In the genomic region with DNA sequence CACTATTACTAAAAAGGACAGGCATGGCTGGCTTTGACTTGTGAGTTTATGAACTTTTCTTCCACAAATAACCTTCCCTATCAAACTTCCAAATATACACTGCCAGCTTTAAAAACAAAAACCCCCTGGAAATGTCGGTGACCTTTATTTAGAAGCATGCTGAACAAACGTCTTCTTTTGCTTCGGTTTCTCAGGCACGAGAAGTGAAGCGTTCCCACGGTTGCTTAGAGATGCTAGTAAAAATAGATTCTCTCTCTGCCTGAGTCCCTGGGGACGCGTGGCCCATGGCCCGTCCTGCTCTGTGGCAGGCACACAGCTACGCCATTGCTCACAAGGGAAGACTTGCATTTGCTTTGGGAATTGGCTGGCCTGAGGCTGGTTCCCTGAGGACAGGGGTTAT, we compare ENCODE assay signal across 8 mouse cellular contexts. TPM values are rescaled to one million over a fixed set of nuclear protein-coding genes. Genes with fewer than 3 reads are reported as not detected.
DNase-seq lines count a peak whose midpoint lies in the region; ATAC-seq and TF ChIP-seq lines count a peak whose summit lies in the region.

No protein-coding gene starts in this region.

- no peaks in the 10 kb centered on the region for H3K27me3 ChIP-seq in forebrain, embryonic 14.5 days (replicated peaks; ENCODE audit: control insufficient read depth, insufficient read depth, low read length)
- H3K27me3 ChIP-seq in lung, embryonic 14.5 days (ENCODE audit: insufficient read depth, low read length) = no peaks in the 10 kb centered on the region

- H3K4me2 ChIP-seq in forebrain, embryonic 14.5 days (ENCODE audit: low read length) = no peak overlapping the region
- no peak overlapping the region for H3K4me2 ChIP-seq in lung, embryonic 14.5 days

- no peak for TF ChIP-seq CTCF in lung, embryonic 14.5 days (IDR thresholded peaks at IDR 0.05; ENCODE audit: low read depth)

- DNase-seq in left cerebral cortex, postnatal 10 days (ENCODE audit: extremely low spot score in 1 of 2, low spot score in 2 of 2) = peak; percentile 36 to 78
- no peak for DNase-seq in left cerebral cortex, adult 18-20 months (ENCODE audit: low spot score in 2 of 2)
- DNase-seq in forebrain, embryonic 14.5 days (ENCODE audit: low spot score) = peak; percentile 41
- peak; percentile 45 to 56 for DNase-seq in heart, postnatal 36 days
- peak; percentile 32 for DNase-seq in lung, embryonic 14.5 days
- peak; percentile 69 to 73 for DNase-seq in spleen, adult 18-20 months
- DNase-seq in yolk sac, embryonic 10.5 days (ENCODE audit: low spot score) = no peak
- no peak for DNase-seq in cerebellum, postnatal 36 days

- intact Hi-C loops in left cerebral cortex, postnatal 10 days (cut with DNase I) = no loop called here
- intact Hi-C loops in heart, postnatal 36 days (cut with DNase I) = no loop called here

- peak overlapping the region; percentile 61; the same call in 1 of the 2 replicates for H3K27ac ChIP-seq in forebrain, embryonic 14.5 days (ENCODE audit: low read depth, low read length)
- H3K27ac ChIP-seq in lung, embryonic 14.5 days (ENCODE audit: low read depth) = no peak overlapping the region

- no peak overlapping the region for H3K9ac ChIP-seq in forebrain, embryonic 14.5 days (ENCODE audit: low read length)
- no peak overlapping the region for H3K9ac ChIP-seq in lung, embryonic 14.5 days

- H3K36me3 ChIP-seq in forebrain, embryonic 14.5 days (ENCODE audit: control insufficient read depth, insufficient read depth, low read length) = no peaks in the 10 kb centered on the region
- no peaks in the 10 kb centered on the region for H3K36me3 ChIP-seq in lung, embryonic 14.5 days (ENCODE audit: insufficient read depth)

- WGBS in forebrain, embryonic 14.5 days = 47% methylated on average over 10 of the region's 10 CpGs
- WGBS in lung, embryonic 14.5 days = 51% methylated on average over 10 of the region's 10 CpGs

- no peak overlapping the region for H3K4me3 ChIP-seq in forebrain, embryonic 14.5 days (ENCODE audit: low read depth, low read length)
- H3K4me3 ChIP-seq in lung, embryonic 14.5 days (ENCODE audit: low read depth, low read length) = no peak overlapping the region

- ATAC-seq in forebrain, embryonic 14.5 days = no peak
- ATAC-seq in lung, embryonic 14.5 days (ENCODE audit: insufficient read depth) = no peak

- peaks cover 27% of the 10 kb centered on the region for H3K4me1 ChIP-seq in forebrain, embryonic 14.5 days (ENCODE audit: control insufficient read depth, insufficient read depth, low read length)
- H3K4me1 ChIP-seq in lung, embryonic 14.5 days (ENCODE audit: insufficient read depth) = no peaks in the 10 kb centered on the region

- 0 out of 2 replicates have a peak, but pooled peaks cover 2% of the 10 kb centered on the region for H3K9me3 ChIP-seq in forebrain, embryonic 14.5 days (replicated peaks; ENCODE audit: control insufficient read depth, low read length)
- no peaks in the 10 kb centered on the region for H3K9me3 ChIP-seq in lung, embryonic 14.5 days (ENCODE audit: low read depth, low read length)

RNA-seq across cellular contexts. Expression of gene Ncf2, which starts 17.8 kb away (rescaled TPM):
- 1 to 10 TPM; 2.4 to 2.8 TPM for total RNA-seq in left cerebral cortex, postnatal 10 days (2021)
- total RNA-seq in left cerebral cortex, adult 18-20 months (2021) = 1 to 10 TPM; 2.4 to 5.0 TPM
- polyA plus RNA-seq in forebrain, embryonic 14.5 days (2014; fragmentation: Nextera tagmentation; extraction: Ambion mirVana) = 2.1 and 3.4 TPM in 2 replicates
- total RNA-seq in heart, postnatal 36 days (2021) = 1 to 10 TPM; 4.4 to 6.0 TPM
- 4.7 and 5.4 TPM in 2 replicates for polyA plus RNA-seq in lung, embryonic 14.5 days (2014; fragmentation: Nextera tagmentation; extraction: Ambion mirVana)

RNA-seq across cellular contexts. Expression of gene Arpc5, which starts 51.5 kb away (rescaled TPM):
- total RNA-seq in left cerebral cortex, postnatal 10 days (2021) = 100 to 1,000 TPM; 210 to 213 TPM
- total RNA-seq in left cerebral cortex, adult 18-20 months (2021) = 10 to 100 TPM; 81.0 to 95.0 TPM
- polyA plus RNA-seq in forebrain, embryonic 14.5 days (2014; fragmentation: Nextera tagmentation; extraction: Ambion mirVana) = 430 and 478 TPM in 2 replicates
- total RNA-seq in heart, postnatal 36 days (2021) = 10 to 100 TPM; 33.3 to 36.6 TPM
- 253 and 271 TPM in 2 replicates for polyA plus RNA-seq in lung, embryonic 14.5 days (2014; fragmentation: Nextera tagmentation; extraction: Ambion mirVana)

RNA-seq across cellular contexts. Expression of gene Rgl1, which starts 51.6 kb away (rescaled TPM):
- 10 to 100 TPM; 85.2 to 86.9 TPM for total RNA-seq in left cerebral cortex, postnatal 10 days (2021)
- 100 to 1,000 TPM; 111 to 116 TPM for total RNA-seq in left cerebral cortex, adult 18-20 months (2021)
- polyA plus RNA-seq in forebrain, embryonic 14.5 days (2014; fragmentation: Nextera tagmentation; extraction: Ambion mirVana) = 16.4 and 20.5 TPM in 2 replicates
- 10 to 100 TPM; 34.9 to 38.3 TPM for total RNA-seq in heart, postnatal 36 days (2021)
- 46.7 and 54.5 TPM in 2 replicates for polyA plus RNA-seq in lung, embryonic 14.5 days (2014; fragmentation: Nextera tagmentation; extraction: Ambion mirVana)

Comparison
In these comparisons a context has a peak if more than half of its experiments do, and no peak if none do; other contexts are left out.
1. DNase-seq: peak in left cerebral cortex, postnatal 10 days (2 of 2), forebrain, embryonic 14.5 days (single experiment), heart, postnatal 36 days (2 of 2), lung, embryonic 14.5 days (single experiment) and spleen, adult 18-20 months (2 of 2); none in left cerebral cortex, adult 18-20 months (0 of 2), yolk sac, embryonic 10.5 days (single experiment) and cerebellum, postnatal 36 days (0 of 2).